Mouse (Mus musculus) lung, postnatal 10 days (tissue): ENCODE data around the gene Cpt1c.
A peak's percentile ranks its signal among the peaks of the same experiment; 100 is the strongest.

Source experiments
- DNase-seq: peaks from one replicate; pipeline ENCODE4 v3.0.0; 2021

Gene Cpt1c

GRCm38 (mm10) chr7:44960512-44960910 is 14.1 kb downstream of the Cpt1c start:
- DNase-seq, result no peak

GRCm38 (mm10) chr7:44959874-44960511 is 14.7 kb downstream of the Cpt1c start:
- DNase-seq, result no peak

DNA sequence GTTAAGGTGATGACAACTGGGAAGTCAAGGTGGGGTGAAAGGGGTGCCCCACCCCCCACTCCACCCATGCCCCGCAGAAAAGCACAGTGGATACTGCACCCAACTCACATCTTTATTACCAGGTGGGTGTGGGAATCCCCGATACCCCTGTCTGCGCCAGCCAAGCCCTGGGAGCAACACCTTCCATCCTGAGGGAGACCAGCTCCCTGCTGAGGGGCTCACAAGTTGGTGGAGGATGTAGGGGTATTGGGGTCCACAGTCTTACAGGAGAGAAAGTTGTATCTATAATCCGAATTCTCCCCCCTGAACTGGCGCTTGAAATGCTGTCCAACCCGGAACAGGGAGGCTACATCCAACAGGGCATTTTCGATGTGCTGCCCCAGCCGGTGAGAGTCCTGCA is 15.4 kb downstream of the Cpt1c start:
- no peak for DNase-seq

- DNase-seq, result peak; percentile 73
These were observed 16.4 kb downstream of the Cpt1c start for GRCm38 (mm10) chr7:44958208-44958607.

- DNase-seq, result peak; percentile 82
These were observed 17.3 kb downstream of the Cpt1c start for GRCm38 (mm10) chr7:44957183-44957835.

- no peak for DNase-seq
These were observed 18.4 kb downstream of the Cpt1c start for GRCm38 (mm10) chr7:44956266-44956665.

- peak; percentile 51 for DNase-seq
These were observed 19.0 kb downstream of the Cpt1c start for GRCm38 (mm10) chr7:44955628-44956027.

DNA sequence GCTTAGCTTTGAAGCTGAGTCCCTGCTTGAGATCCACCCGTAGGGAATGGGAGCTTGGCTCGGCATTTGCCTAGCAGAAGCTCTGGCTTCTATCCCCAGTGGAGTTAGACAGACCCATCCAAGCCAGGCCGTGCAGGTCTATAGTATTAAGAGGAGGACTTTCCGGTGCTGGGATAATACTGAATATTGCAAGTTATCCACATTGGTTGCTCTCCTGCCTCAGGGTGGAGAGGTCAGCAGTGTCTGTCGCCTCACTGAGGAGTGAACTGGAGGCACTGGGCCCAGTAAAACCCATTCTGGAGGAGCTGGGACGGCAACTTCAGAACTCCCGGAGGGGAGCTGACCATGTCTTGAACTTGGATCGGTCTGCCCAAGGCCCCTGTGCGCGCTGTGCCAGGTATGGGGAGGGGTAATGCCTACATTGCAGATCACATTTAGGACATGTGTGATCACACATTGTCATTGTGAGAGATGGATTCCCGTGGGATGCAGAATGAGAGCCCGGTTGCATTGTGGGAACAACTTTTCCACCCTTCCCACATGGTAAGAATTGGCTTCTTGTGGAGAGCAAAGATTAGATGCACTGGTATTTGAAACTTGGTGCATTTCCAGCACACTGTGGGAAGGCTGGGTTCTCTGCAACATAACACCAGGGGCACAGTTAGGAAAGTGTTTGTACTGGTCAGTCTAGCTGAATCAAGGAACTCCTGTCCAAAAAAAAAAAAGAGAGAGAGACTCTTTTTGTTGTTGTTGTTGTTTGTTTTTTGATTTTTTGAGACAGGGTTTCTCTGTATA is 20.4 kb downstream of the Cpt1c start:
- no peak for DNase-seq

- DNase-seq, result no peak
These were observed 21.1 kb downstream of the Cpt1c start for GRCm38 (mm10) chr7:44953561-44953960.

DNA sequence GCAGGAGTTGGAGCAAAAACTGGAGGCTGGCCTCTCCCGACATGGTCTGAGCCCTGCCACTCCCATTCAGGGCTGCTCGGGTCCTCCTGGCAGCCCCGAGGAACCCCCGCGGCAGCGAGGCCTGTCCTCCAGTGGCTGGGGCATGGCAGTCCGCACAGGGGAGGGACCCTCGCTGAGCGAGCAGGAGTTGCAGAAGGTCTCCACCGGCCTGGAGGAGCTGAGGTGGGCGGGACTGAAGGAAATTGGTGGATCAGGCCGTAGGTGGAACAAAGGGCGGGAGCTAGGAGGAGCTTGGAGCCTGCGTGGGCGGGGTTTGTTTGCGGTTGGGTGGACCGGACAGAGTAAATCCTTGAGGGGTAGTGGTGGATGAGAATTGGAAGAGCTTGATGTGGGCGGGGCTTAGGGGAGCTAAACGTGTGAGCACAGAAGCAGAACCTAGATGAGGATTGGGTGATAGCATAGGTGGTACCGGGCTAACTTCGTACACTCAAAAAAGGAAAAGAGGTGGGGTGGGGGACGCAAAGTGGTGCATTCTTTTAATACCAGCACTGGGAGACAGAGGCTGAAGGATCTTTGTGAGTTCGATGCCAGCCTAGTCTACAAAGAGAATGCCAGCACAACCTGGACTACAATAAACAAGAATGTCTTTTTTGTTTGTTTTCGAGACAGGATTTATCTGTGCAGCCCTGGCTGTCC is 21.9 kb downstream of the Cpt1c start:
- peak; percentile 98 for DNase-seq

- peak; percentile 94 for DNase-seq
These were observed 22.7 kb downstream of the Cpt1c start for GRCm38 (mm10) chr7:44951960-44952359.

- no peak for DNase-seq
These were observed 24.7 kb downstream of the Cpt1c start for GRCm38 (mm10) chr7:44949922-44950321.

DNA sequence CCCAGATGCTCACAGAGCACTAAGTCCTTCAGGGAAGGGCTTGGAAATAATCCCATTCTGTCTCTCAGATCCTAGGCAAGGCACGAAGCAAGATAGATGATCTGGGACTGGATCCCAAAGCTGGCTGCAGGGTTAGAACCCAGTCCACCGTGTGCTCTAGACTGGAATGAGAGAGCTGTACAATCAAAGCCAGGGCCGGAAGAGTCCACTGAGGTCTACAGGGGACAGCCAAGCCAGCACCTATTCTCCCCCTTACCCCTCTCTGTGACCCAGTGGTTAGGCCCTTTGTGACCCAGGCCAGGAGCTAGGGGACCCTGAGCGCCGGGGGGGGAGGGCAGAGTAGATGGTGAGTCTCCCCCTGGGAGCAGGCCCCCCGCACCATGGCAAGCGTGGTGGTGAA is 31.7 kb downstream of the Cpt1c start, which contains the start of gene Tsks:
TSS of gene Tsks (plus strand) at position 301 of the 400 bp plus-strand sequence.
- DNase-seq, result no peak

DNA sequence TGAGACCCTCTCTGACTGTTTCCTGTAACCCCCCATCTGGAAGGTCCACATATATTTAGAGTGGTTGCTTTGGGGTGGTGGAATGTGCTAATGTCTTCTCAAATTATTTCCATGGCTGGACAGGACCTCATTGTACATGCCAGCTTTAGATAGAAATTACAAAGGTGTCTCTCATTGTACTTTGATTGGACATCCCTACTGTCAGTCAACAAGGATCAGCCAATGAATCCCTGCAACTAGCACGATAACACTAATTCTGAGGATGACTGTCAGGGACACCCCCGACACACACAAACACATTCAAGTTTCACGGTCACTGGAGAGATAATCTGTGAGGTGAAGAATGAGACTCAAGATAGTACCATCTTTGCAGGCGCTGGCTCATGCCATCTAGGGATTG is 36.0 kb downstream of the Cpt1c start:
- no peak for DNase-seq

DNA sequence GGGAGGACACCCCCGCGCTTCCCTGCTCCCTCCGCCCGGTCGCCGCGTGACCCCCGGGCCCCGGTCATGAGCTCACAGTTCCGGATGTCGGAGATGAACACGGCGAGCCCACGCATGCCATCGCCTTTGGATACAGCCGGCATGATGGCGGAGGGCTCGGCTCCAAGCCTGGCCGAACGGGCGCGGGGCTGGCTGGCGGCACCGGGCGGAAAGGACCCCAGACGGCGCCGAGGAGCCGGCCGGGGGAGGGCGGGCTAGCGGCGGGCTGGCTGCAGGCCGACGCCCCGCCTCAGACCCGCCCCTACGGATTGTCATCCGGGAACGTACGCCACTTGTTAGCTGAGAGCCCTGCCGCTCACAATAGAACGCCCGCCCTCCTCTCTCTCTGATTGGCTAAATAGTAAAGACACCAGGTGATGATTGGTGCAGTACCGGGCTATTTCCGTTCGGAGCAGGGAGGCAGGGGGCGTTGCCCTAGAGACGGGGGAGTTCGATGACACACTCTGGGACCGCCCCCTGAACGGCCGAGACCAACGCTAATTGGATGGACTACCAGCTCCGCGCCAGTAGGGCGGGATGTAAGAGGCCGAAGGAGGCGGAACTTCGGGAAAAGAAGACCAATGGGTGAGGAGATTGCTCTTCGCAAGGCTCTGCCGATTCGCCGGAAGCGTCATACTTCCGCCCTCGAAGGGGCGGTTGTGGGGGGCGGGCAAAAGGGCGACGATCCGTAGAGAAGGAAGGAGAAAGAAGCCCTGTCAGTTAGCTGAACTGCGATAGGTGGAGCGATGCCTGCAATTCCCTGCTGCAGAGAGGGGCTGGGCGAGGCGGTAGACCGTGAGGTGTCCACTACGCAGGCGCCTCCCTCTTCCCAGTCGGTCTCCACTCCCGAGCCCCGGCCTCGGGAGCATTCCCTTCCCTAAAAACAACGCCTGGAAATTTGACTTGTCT is 45.2 kb downstream of the Cpt1c start, which contains the start of gene Ap2a1:
TSS of gene Ap2a1 (minus strand) at position 293 of the 948 bp plus-strand sequence.
- DNase-seq, result peak; percentile 100

DNA sequence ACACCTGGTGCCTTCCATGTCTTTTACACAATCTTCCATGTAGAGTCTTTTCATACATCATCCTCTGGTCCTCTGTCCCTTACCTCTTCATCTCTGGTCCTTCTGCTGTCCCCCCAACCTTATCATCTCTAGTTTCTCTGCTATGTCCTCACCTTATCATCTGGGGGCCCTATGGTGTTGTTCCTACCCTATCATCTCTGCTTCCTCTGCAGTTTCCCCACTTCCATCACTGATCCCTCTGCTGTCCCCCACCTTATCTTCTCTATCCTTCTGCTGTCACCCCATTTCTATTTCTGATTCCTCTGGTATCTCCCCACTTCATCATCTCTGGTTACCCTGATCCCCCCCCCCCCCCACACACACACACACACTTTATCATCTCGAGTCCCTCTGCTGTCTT is 46.1 kb downstream of the Cpt1c start:
- no peak for DNase-seq

- DNase-seq, result peak; percentile 63
These were observed 49.2 kb downstream of the Cpt1c start for GRCm38 (mm10) chr7:44925468-44925867.

- no peak for DNase-seq
These were observed 52.1 kb downstream of the Cpt1c start for GRCm38 (mm10) chr7:44922530-44922929.

- DNase-seq, result no peak
These were observed 55.5 kb downstream of the Cpt1c start for GRCm38 (mm10) chr7:44919127-44919526.

DNA sequence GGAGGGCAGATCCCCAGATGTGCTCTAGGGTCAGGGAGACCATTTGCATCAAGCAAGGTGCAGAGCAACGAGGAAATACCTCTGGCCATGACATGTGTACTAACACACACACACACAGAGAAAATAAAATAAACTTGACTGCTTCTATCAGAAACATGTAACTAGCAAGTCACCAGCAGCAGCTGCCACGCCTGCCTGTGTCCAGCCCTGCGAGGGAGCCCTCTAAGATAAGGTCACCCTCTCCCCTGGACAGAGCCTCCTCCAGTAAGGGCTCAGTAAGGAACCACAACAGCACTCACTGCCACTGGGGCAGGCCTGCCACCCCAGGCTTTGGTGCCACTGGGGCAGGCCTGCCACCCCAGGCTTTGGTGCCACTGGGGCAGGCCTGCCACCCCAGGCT is 56.4 kb downstream of the Cpt1c start:
- no peak for DNase-seq

DNA sequence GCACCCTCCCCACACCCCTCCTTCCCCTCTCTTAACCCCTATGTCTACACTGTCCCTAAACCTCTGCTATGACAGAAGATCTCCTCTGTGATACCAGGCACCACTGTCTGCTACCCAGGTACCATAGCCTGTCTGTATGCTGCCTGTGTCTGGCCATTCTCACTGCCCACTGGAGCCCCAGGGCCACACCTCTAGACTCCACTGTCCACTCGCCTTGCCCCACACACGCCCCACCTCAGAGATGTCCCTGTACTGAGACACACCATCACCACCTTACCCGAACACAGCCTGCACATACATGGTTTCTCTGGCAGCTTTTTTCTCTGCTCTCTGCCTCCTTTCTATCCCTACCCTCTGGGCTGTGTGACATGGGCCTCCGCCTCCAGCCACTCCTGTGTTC is 57.8 kb downstream of the Cpt1c start:
- no peak for DNase-seq

DNA sequence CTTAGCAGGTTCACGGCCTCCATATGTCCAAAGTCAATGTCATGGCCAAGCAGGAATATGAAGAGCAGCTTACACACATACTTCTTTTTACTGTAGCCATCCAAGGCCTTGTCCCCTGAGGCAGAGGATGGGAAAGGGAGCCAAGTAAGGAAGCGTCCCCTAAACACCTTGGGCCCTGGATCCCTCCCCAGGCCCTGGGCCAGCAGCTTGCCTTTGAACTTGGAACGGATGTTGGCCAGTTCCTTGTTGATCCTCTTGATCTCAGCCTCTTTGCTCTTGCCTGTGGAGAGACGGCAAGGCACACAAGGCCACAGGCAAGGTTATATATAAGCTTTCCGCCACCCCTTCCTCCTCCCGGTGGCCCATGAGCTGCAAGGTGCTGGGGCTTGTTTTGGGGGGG is 58.5 kb downstream of the Cpt1c start:
- DNase-seq, result no peak
